Mouse (Mus musculus) right cerebral cortex, adult 18-20 months (tissue): Measurements from ENCODE around the gene Gm10647.
"Not testable (repeated sequence)": the region's sequence is repeated elsewhere in the genome, so short reads cannot be mapped to it uniquely, and the experiment has no call there.

Experiments used
- DNase-seq: peaks from one replicate; pipeline ENCODE4 v3.0.0; 2022; ENCODE audit warnings: mixed read lengths

Gene Gm10647

GRCm38 (mm10) chr9:66796739-66797138 lies at the start of gene Gm10647:
Gene Gm10647 (plus strand): TSS chr9:66797039.
- DNase-seq, result no peak

- peak; percentile 30 for DNase-seq
Observed at GRCm38 (mm10) chr9:66748390-66748789, 48.4 kb upstream of the Gm10647 start.

GRCm38 (mm10) chr9:66752849-66753248 lies 44.0 kb upstream of the Gm10647 start:
- peak; percentile 77 for DNase-seq

- DNase-seq, result no peak
Observed at GRCm38 (mm10) chr9:66760991-66761390, 35.8 kb upstream of the Gm10647 start.

GRCm38 (mm10) chr9:66768721-66769120 lies 28.1 kb upstream of the Gm10647 start:
- no peak for DNase-seq

- no peak for DNase-seq
Observed at GRCm38 (mm10) chr9:66769275-66769674, 27.6 kb upstream of the Gm10647 start.

- DNase-seq, result no peak
Observed at GRCm38 (mm10) chr9:66770701-66771100, 26.1 kb upstream of the Gm10647 start.

GRCm38 (mm10) chr9:66784552-66784951 lies 12.3 kb upstream of the Gm10647 start:
- DNase-seq, result not testable (repeated sequence)

- peak; percentile 26 for DNase-seq
Observed at GRCm38 (mm10) chr9:66787821-66788220, 9.0 kb upstream of the Gm10647 start.

GRCm38 (mm10) chr9:66794629-66795463 lies 2.0 kb upstream of the Gm10647 start:
- DNase-seq, result no peak

GRCm38 (mm10) chr9:66795464-66796324 lies 1.1 kb upstream of the Gm10647 start, which contains the start of gene Aph1b:
Gene Aph1b (minus strand): TSS chr9:66795490.
- peak; percentile 97 for DNase-seq

- no peak for DNase-seq
Observed at GRCm38 (mm10) chr9:66801947-66802346, 5.1 kb downstream of the Gm10647 start.

GRCm38 (mm10) chr9:66805951-66806350 lies 9.1 kb downstream of the Gm10647 start:
- not testable (repeated sequence) for DNase-seq

GRCm38 (mm10) chr9:66813392-66813791 lies 16.6 kb downstream of the Gm10647 start:
- DNase-seq, result no peak

GRCm38 (mm10) chr9:66820996-66821395 lies 24.2 kb downstream of the Gm10647 start:
- DNase-seq, result no peak

- DNase-seq, result not testable (repeated sequence)
Observed at GRCm38 (mm10) chr9:66822255-66822654, 25.4 kb downstream of the Gm10647 start.

GRCm38 (mm10) chr9:66825990-66826389 lies 29.2 kb downstream of the Gm10647 start:
- DNase-seq, result peak; percentile 30

GRCm38 (mm10) chr9:66832366-66832908 lies 35.6 kb downstream of the Gm10647 start:
- no peak for DNase-seq

GRCm38 (mm10) chr9:66833851-66834250 lies 37.0 kb downstream of the Gm10647 start:
- DNase-seq, result no peak

- peak; percentile 100 for DNase-seq
Observed at GRCm38 (mm10) chr9:66834318-66835096, 37.7 kb downstream of the Gm10647 start, which contains the start of gene Aph1c. Gene Aph1c (minus strand): TSS chr9:66834726.

GRCm38 (mm10) chr9:66835097-66835480 lies 38.2 kb downstream of the Gm10647 start:
- DNase-seq, result no peak

GRCm38 (mm10) chr9:66846822-66847221 lies 50.0 kb downstream of the Gm10647 start:
- no peak for DNase-seq
